Mouse (Mus musculus) kidney, adult 2 months (tissue): Measurements from ENCODE around the gene Nfkbil1. TPM values are rescaled to one million over a fixed set of nuclear protein-coding genes. Genes with fewer than 3 reads are reported as not detected.

ENCODE experiments used
- DNase-seq: peaks from one replicate; pipeline ENCODE4 v3.0.0; 2021
- H3K27ac ChIP-seq: fragments of 200-500 bp; 2 replicates; pipeline ENCODE4 v1.5.1; 2012; ENCODE audit warnings: low read depth, low read length, control low read depth, inconsistent platforms; ENCODE audit not compliant: insufficient read depth
- H3K27me3 ChIP-seq: fragments of 200-500 bp; replicated peaks from 2 replicates; pipeline ENCODE4 v1.6.1; 2012; ENCODE audit warnings: mild to moderate bottlenecking, moderate library complexity, low read length, inconsistent platforms; ENCODE audit not compliant: control insufficient read depth, insufficient read depth
- H3K36me3 ChIP-seq: fragments of 200-500 bp; 2 replicates; pipeline ENCODE4 v1.6.1; 2012; ENCODE audit warnings: mild to moderate bottlenecking, moderate library complexity, low read length, inconsistent platforms; ENCODE audit not compliant: control insufficient read depth, insufficient read depth
- H3K4me1 ChIP-seq: fragments of 200-500 bp; 2 replicates; pipeline ENCODE4 v1.6.1; 2011; ENCODE audit warnings: low read length; ENCODE audit not compliant: control insufficient read depth, insufficient read depth
- H3K4me3 ChIP-seq: fragments of 200-500 bp; 2 replicates; pipeline ENCODE4 v1.5.1; 2011; ENCODE audit warnings: mild to moderate bottlenecking, low read depth, low read length, control low read depth; ENCODE audit not compliant: insufficient read depth
- CTCF ChIP-seq: fragments of 200-500 bp; conservative IDR thresholded peaks from 2 replicates; pipeline ENCODE4 v1.5.1; 2011; ENCODE audit warnings: low read depth, mild to moderate bottlenecking, control low read depth, low read length, moderate library complexity, mixed read lengths; ENCODE audit not compliant: insufficient read depth, insufficient read length
- POLR2A ChIP-seq: fragments of 200-500 bp; IDR thresholded peaks from one replicate; pipeline ENCODE4 v1.6.1; 2011; ENCODE audit warnings: low read depth, low read length, control low read depth
- WGBS: fragments of 180-500 bp; shearing (Covaris S2); methylation state at CpG from one replicate; pipeline ENCODE4 v1.1.7; 2018; 5-methylcytosine and 5-hydroxymethylcytosine counted together
- polyA plus RNA-seq: library from polyadenylated mRNA; depleted of rRNA; stranded (reverse); fragments of >200 nt; gene quantifications from 2 replicates; pipeline ENCODE4 v1.2.3, GENCODE M21; 2012

The Nfkbil1 gene
- polyA plus RNA-seq, 1 experiment: 11.7 TPM

- DNase-seq: peak; percentile 59
- Histone ChIP-seq H3K27me3 (no peaks in the 10 kb centered on the region), H3K36me3 (no peaks in the 10 kb centered on the region), H3K4me3 (no peak within 1 kb of the TSS), H3K27ac (peak within 1 kb of the TSS; percentile 47), H3K4me1 (peaks cover 4% of the 10 kb centered on the region; the same call in 1 of the 2 replicates)
- TF ChIP-seq CTCF (no peak), POLR2A (no peak)
- 41% methylated on average over 18 of the region's 18 CpGs for WGBS
These were observed 2.2 kb downstream of the Nfkbil1 start, which contains the start of gene Atp6v1g2 for GRCm38 (mm10) chr17:35233114-35233980. TSS of gene Atp6v1g2 (plus strand) at chr17:35233660.

GRCm38 (mm10) chr17:35232659-35233058 lies 2.9 kb downstream of the Nfkbil1 start:
- no peak for DNase-seq
- Histone ChIP-seq H3K4me1 (peaks cover 4% of the 10 kb centered on the region; the same call in 1 of the 2 replicates), H3K36me3 (no peaks in the 10 kb centered on the region), H3K27ac (peak overlapping the region; percentile 47; the same call in 1 of the 2 replicates), H3K27me3 (no peaks in the 10 kb centered on the region), H3K4me3 (no peak overlapping the region)
- TF ChIP-seq POLR2A (no peak), CTCF (no peak)
- 60% methylated on average over 5 of the region's 5 CpGs for WGBS

DNA sequence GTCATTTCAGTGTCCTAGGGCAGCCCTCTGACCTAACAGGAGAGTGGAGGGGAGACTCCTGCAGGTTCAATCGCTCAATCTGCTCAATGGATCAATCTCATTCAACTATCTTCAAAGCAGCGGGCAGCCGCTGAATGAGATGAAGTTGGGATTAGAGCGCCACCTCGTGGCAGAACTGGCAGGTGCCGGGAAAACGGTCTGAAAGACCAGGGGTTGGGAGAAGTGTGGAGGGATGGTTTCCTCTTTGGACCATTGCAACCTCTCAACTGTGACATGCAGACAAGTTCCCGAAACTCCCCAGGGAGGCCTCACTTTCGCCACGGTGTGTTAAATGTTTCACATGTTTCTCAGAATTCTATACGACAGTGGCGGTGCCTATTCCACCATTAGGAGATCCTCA lies 3.5 kb downstream of the Nfkbil1 start:
- WGBS: 6% methylated on average over 12 of the region's 12 CpGs
- H3K4me1 ChIP-seq: peaks cover 4% of the 10 kb centered on the region; the same call in 1 of the 2 replicates
- peak; percentile 84 for DNase-seq
- no peak overlapping the region for H3K27ac ChIP-seq
- H3K27me3 ChIP-seq: no peaks in the 10 kb centered on the region
- H3K4me3 ChIP-seq: no peak overlapping the region
- TF ChIP-seq POLR2A (no peak), CTCF (peak; percentile 89)
- no peaks in the 10 kb centered on the region for H3K36me3 ChIP-seq

DNA sequence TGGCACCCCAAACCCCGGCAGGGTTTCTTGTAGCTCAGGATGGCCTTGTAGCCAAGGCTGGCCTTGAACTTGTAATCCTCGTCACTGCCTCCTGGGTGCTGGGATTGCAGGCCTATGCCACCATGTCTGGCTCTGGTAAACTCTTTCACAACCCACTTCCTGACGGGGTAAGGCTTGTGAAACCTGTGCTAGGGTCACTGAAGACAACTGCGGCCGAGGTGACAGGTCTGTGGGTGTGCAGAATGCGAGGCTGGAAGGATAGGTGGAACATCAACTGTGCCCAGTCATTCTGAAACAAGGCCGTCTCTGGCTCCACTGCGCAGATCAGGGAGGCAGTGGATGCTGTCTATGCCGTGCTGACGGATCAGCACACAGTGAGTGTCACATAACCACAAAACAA lies 4.6 kb downstream of the Nfkbil1 start:
- no peak for TF ChIP-seq POLR2A
- TF ChIP-seq CTCF: no peak
- Histone ChIP-seq H3K27me3 (no peaks in the 10 kb centered on the region), H3K36me3 (no peaks in the 10 kb centered on the region), H3K4me1 (peaks cover 4% of the 10 kb centered on the region; the same call in 1 of the 2 replicates), H3K27ac (no peak overlapping the region), H3K4me3 (no peak overlapping the region)
- no peak for DNase-seq
- 91% methylated on average over 10 of the region's 10 CpGs for WGBS

GRCm38 (mm10) chr17:35226561-35227046 lies 9.0 kb downstream of the Nfkbil1 start:
- no peak for DNase-seq
- no peak overlapping the region for H3K27ac ChIP-seq
- H3K36me3 ChIP-seq: no peaks in the 10 kb centered on the region
- H3K4me1 ChIP-seq: no peaks in the 10 kb centered on the region
- no peak overlapping the region for H3K4me3 ChIP-seq
- no peak for TF ChIP-seq POLR2A
- no peak for TF ChIP-seq CTCF
- WGBS: 72% methylated on average over 14 of the region's 14 CpGs
- no peaks in the 10 kb centered on the region for H3K27me3 ChIP-seq

- Histone ChIP-seq H3K4me3 (no peak overlapping the region), H3K36me3 (no peaks in the 10 kb centered on the region; the same call in 1 of the 2 replicates), H3K27me3 (no peaks in the 10 kb centered on the region), H3K27ac (no peak overlapping the region), H3K4me1 (no peaks in the 10 kb centered on the region)
- 85% methylated on average over 5 of the region's 5 CpGs for WGBS
- no peak for DNase-seq
- TF ChIP-seq CTCF (no peak), POLR2A (no peak)
These were observed 10.1 kb downstream of the Nfkbil1 start for GRCm38 (mm10) chr17:35225456-35225855.

DNA sequence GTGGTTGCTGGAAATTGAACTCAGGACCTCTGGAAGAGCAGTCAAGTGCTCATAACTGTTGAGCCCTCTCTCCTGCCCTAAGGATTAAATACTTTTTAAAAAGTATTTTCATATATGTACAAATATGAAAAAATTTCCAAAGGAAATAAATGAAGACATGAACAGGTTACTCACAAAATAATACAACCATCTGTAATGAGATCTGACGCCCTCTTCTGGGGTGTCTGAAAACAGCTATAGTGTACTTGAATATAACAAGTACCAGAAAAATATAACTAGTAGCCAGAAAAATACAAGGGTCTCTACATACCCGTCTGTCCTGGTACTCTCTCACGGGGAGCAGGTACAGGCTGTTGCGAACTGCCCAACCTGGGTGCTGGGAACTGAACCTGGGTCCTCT lies 11.0 kb downstream of the Nfkbil1 start:
- Histone ChIP-seq H3K4me3 (no peak overlapping the region), H3K27me3 (no peaks in the 10 kb centered on the region), H3K27ac (no peak overlapping the region), H3K4me1 (no peaks in the 10 kb centered on the region), H3K36me3 (no peaks in the 10 kb centered on the region; the same call in 1 of the 2 replicates)
- DNase-seq: no peak
- 95% methylated on average over 4 of the region's 4 CpGs for WGBS
- TF ChIP-seq CTCF (no peak), POLR2A (no peak)
